Mouse (Mus musculus) E14TG2a.4 (cell line): ENCODE results near the gene Smg9.

Experiments
- H3K27me3 ChIP-seq: 2 replicates; pipeline ENCODE4 v1.6.1; 2014; ENCODE audit warnings: low read length, control low read depth; ENCODE audit not compliant: insufficient read depth
- H3K36me3 ChIP-seq: 2 replicates; pipeline ENCODE4 v1.6.1; 2014; ENCODE audit warnings: low read length, control low read depth; ENCODE audit not compliant: insufficient read depth
- H3K4me1 ChIP-seq: replicated peaks from 2 replicates; pipeline ENCODE4 v1.6.1; 2014; ENCODE audit warnings: low read depth, low read length, control low read depth
- H3K4me3 ChIP-seq: replicated peaks from 2 replicates; pipeline ENCODE4 v1.5.1; 2014; ENCODE audit warnings: mild to moderate bottlenecking, low read length
- H3K9me3 ChIP-seq: 2 replicates; pipeline ENCODE4 v1.6.1; 2014; ENCODE audit warnings: low read length, control low read depth
- CTCF ChIP-seq: conservative IDR thresholded peaks from 2 replicates; pipeline ENCODE4 v1.5.1; 2014; ENCODE audit warnings: low read length
- NANOG ChIP-seq: IDR thresholded peaks from 2 replicates; pipeline ENCODE4 v1.6.1; 2014; ENCODE audit warnings: borderline replicate concordance, low read length, mixed read lengths
- POU5F1 ChIP-seq: IDR thresholded peaks from 2 replicates; pipeline ENCODE4 v1.6.1; 2014; ENCODE audit warnings: low read length, borderline replicate concordance

The Smg9 gene

DNA sequence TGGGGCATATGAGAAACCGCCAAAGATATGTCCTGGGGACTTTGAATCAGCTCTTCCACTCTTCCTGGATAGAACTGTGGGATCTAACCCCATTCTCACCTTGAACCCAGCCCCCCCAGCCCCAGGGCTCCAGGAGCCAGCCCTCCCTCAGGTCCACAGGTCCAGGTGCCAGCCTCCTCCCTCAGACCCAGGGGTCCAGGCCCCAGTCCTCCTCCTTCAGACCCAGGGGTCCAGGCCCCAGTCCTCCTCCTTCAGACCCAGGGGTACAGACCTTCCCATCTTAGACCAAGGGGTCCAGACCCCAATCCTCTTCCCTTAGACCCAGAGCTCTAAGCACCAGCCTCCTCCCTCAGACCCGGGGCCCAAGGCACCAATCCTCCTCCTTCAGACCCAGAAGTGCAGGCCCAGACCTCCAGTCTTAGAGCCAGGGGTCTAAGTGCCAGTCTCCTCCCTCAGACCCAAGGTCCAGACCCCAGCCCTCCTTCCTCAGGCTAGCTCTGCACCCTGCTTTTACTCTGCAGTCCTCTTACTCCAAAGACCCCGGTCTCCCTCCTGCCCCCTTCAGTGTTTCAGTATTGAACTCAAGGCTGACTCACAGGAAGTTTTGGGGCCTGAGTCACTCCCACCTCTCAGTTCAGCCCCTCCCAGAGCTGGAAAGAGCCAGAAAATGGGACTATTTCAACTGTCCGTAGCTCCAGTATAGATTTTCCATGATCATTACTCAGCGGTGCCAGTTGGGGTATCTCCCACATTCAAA is 34.0 kb upstream of the Smg9 start:
- Histone ChIP-seq H3K9me3 (no peaks in the 10 kb centered on the region), H3K27me3 (peaks cover 38% of the 10 kb centered on the region), H3K4me1 (peaks cover 19% of the 10 kb centered on the region), H3K4me3 (no peak overlapping the region), H3K36me3 (no peaks in the 10 kb centered on the region)
- TF ChIP-seq NANOG = no peak
- TF ChIP-seq POU5F1 = no peak
- no peak for TF ChIP-seq CTCF

- Histone ChIP-seq H3K36me3 (no peaks in the 10 kb centered on the region), H3K4me3 (no peak overlapping the region), H3K4me1 (peaks cover 25% of the 10 kb centered on the region), H3K27me3 (peaks cover 51% of the 10 kb centered on the region), H3K9me3 (no peaks in the 10 kb centered on the region)
- TF ChIP-seq NANOG = no peak
- TF ChIP-seq POU5F1 = no peak
- TF ChIP-seq CTCF = no peak
These were observed 32.4 kb upstream of the Smg9 start for GRCm38 (mm10) chr7:24366716-24367632.

GRCm38 (mm10) chr7:24368226-24368625 is 31.2 kb upstream of the Smg9 start:
- Histone ChIP-seq H3K36me3 (no peaks in the 10 kb centered on the region), H3K9me3 (no peaks in the 10 kb centered on the region), H3K27me3 (peaks cover 59% of the 10 kb centered on the region), H3K4me1 (peaks cover 33% of the 10 kb centered on the region), H3K4me3 (no peak overlapping the region)
- TF ChIP-seq CTCF (no peak), NANOG (no peak), POU5F1 (no peak)

GRCm38 (mm10) chr7:24368946-24369345 is 30.5 kb upstream of the Smg9 start:
- no peaks in the 10 kb centered on the region for H3K36me3 ChIP-seq
- H3K4me1 ChIP-seq = peaks cover 40% of the 10 kb centered on the region
- H3K27me3 ChIP-seq = peaks cover 54% of the 10 kb centered on the region
- H3K4me3 ChIP-seq = no peak overlapping the region
- TF ChIP-seq CTCF = no peak
- no peak for TF ChIP-seq NANOG
- H3K9me3 ChIP-seq = no peaks in the 10 kb centered on the region

GRCm38 (mm10) chr7:24369731-24370541 is 29.5 kb upstream of the Smg9 start, which contains the start of gene Kcnn4:
Gene Kcnn4, plus strand, starts transcription at chr7:24370263.
- no peaks in the 10 kb centered on the region for H3K36me3 ChIP-seq
- peaks cover 57% of the 10 kb centered on the region for H3K27me3 ChIP-seq
- H3K9me3 ChIP-seq = no peaks in the 10 kb centered on the region
- TF ChIP-seq CTCF (no peak), NANOG (no peak), POU5F1 (no peak)
- peaks cover 42% of the 10 kb centered on the region for H3K4me1 ChIP-seq
- H3K4me3 ChIP-seq = peak within 1 kb of the TSS; percentile 74

- Histone ChIP-seq H3K9me3 (no peaks in the 10 kb centered on the region), H3K27me3 (peaks cover 46% of the 10 kb centered on the region), H3K4me1 (peaks cover 37% of the 10 kb centered on the region), H3K36me3 (no peaks in the 10 kb centered on the region), H3K4me3 (no peak overlapping the region)
- TF ChIP-seq CTCF = no peak
These were observed 28.2 kb upstream of the Smg9 start for GRCm38 (mm10) chr7:24371012-24371808.

- Histone ChIP-seq H3K9me3 (no peaks in the 10 kb centered on the region), H3K36me3 (no peaks in the 10 kb centered on the region), H3K27me3 (peaks cover 46% of the 10 kb centered on the region), H3K4me1 (peaks cover 40% of the 10 kb centered on the region), H3K4me3 (no peak overlapping the region)
- no peak for TF ChIP-seq CTCF
- no peak for TF ChIP-seq NANOG
- no peak for TF ChIP-seq POU5F1
These were observed 27.6 kb upstream of the Smg9 start for GRCm38 (mm10) chr7:24371809-24372145.

DNA sequence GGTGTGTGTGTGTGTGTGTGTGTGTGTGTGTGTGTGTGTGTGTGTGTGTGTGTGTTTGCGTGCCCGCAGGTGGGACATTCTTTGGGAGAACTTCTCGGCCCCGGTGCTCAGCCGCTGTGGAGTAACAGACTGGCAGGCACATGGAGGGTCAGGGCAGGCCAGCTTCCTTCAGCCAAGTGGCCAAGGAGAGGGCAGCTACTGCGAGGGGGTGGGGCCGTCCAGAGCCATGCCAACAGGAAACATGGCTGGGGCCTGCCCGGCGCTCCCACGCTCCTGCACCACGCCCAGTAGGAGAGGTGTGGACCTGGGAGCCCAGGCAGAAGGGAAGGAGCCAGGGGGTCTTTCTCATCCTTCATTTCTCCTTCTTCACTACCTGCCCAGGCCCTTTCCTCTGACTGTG is 27.1 kb upstream of the Smg9 start:
- Histone ChIP-seq H3K9me3 (no peaks in the 10 kb centered on the region), H3K36me3 (no peaks in the 10 kb centered on the region), H3K27me3 (peaks cover 50% of the 10 kb centered on the region), H3K4me1 (peaks cover 43% of the 10 kb centered on the region), H3K4me3 (no peak overlapping the region)
- TF ChIP-seq POU5F1 (no peak), NANOG (no peak), CTCF (no peak)
